Mouse (Mus musculus): ENCODE data around the gene Iqgap2. TPM values are rescaled to one million over a fixed set of nuclear protein-coding genes. Genes with fewer than 3 reads are reported as not detected.

The Iqgap2 gene
- polyA plus RNA-seq, 1 experiment = 2.4 TPM

DNA sequence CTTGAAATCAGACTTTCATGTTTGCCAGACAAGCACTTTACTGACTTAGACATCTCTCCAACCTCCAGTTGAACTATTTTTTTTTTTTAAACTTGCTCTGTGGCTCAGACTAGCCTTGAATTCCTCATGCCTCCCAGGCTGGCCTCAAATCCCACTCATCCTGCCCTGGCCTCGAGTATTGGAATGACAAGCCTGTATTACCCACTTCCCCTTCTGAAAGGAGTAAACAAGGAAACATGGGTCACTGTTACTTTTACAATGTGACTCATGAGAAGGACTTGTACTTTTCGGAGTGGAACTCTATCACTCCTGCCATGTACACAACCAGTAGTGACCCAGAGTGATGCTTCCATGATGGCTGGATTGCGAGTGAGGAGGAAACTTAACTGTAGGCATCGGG lies 3.6 kb downstream of the Iqgap2 start:
- Histone ChIP-seq H3K4me1 (ENCODE audit: control insufficient read depth, insufficient read depth, low read length) (no peaks in the 10 kb centered on the region), H3K4me3 (replicated peaks; ENCODE audit: extremely low read depth, low read depth, low read length) (no peak overlapping the region)
- 58% methylated on average over 4 of the region's 4 CpGs for WGBS
- no peak for DNase-seq
- TF ChIP-seq POLR2A (IDR thresholded peaks at IDR 0.05; ENCODE audit: borderline replicate concordance, extremely low read depth, low read depth, low read length) = no peak
- no peak for TF ChIP-seq CTCF (IDR thresholded peaks at IDR 0.05; ENCODE audit: insufficient read depth, low read length)

DNA sequence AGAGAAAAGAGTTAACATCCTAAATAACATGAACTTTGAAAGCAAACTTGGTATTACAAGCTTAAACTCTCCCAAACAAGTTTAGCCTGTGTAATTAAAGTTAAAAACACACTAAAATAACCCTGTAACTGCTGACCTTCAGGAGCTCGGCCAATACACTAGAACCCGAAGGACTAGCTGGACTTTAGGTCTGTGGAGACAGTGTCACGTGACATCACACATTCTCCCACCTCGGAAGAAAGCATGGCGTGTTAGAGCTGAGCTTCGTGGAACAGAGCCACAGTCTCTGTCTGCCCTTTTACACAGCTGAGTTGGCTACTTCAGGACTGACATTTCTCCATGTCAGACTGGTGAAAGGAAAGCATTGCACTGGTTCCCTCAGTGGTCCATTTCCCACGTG lies 4.3 kb downstream of the Iqgap2 start:
- no peak overlapping the region for H3K4me3 ChIP-seq (replicated peaks; ENCODE audit: extremely low read depth, low read depth, low read length)

DNA sequence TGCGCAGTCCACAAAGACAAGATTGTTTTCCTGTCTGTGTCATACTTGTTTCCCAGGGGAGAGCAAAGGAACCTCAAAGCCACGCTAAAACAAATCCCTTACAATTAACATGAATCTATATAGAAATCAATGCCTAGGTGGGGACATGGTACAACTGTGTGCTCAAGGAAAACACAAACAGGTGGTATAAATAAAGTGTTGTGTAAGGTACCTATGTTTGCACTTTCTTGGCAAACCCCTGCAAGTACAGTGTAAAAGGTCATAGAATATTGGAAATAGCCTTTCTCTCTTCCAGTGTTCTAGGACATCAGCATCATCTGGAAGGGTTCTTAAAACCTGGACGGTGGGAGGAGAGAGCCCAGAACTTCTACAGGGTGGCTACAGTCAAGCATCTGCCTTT lies 7.3 kb downstream of the Iqgap2 start:
- WGBS = 80% methylated on average over 3 of the region's 3 CpGs
- no peak for TF ChIP-seq POLR2A (IDR thresholded peaks at IDR 0.05; ENCODE audit: borderline replicate concordance, extremely low read depth, low read depth, low read length)
- no peak for TF ChIP-seq CTCF (IDR thresholded peaks at IDR 0.05; ENCODE audit: insufficient read depth, low read length)

More for the DNA sequence above, 4.3 kb downstream of the Iqgap2 start:
- no peaks in the 10 kb centered on the region for H3K4me1 ChIP-seq (ENCODE audit: control insufficient read depth, insufficient read depth, low read length)
- WGBS = 86% methylated on average over 7 of the region's 7 CpGs
- TF ChIP-seq POLR2A (IDR thresholded peaks at IDR 0.05; ENCODE audit: borderline replicate concordance, extremely low read depth, low read depth, low read length) = no peak
- TF ChIP-seq CTCF (IDR thresholded peaks at IDR 0.05; ENCODE audit: insufficient read depth, low read length) = no peak
- no peak for DNase-seq

DNA sequence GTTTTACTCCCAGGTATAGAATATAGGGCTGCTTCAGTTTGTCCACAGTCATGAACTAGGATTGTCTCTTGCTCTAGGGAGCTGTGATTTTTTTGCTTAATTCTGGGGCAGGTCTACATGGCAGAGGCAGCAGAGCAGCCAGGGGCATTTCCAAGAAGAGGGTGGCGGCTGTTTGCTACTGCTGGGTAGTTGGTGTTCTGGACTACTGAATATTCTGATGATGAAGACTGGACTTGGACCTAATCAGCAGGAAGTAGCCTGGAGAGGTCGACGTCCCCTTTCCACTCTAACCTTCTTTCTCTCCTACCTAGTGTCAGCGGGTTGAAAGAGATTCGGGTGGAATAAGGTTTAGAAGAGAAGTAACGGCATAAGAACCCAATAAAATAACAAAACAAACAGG lies 9.7 kb downstream of the Iqgap2 start:
- DNase-seq = no peak
- Histone ChIP-seq H3K4me1 (ENCODE audit: control insufficient read depth, insufficient read depth, low read length) (no peaks in the 10 kb centered on the region), H3K4me3 (replicated peaks; ENCODE audit: extremely low read depth, low read depth, low read length) (no peak overlapping the region)
- 85% methylated on average over 6 of the region's 6 CpGs for WGBS
- no peak for TF ChIP-seq CTCF (IDR thresholded peaks at IDR 0.05; ENCODE audit: insufficient read depth, low read length)
- no peak for TF ChIP-seq POLR2A (IDR thresholded peaks at IDR 0.05; ENCODE audit: borderline replicate concordance, extremely low read depth, low read depth, low read length)

More for the DNA sequence above, 7.3 kb downstream of the Iqgap2 start:
- Histone ChIP-seq H3K4me3 (replicated peaks; ENCODE audit: extremely low read depth, low read depth, low read length) (no peak overlapping the region), H3K4me1 (ENCODE audit: control insufficient read depth, insufficient read depth, low read length) (no peaks in the 10 kb centered on the region)
- no peak for DNase-seq

DNA sequence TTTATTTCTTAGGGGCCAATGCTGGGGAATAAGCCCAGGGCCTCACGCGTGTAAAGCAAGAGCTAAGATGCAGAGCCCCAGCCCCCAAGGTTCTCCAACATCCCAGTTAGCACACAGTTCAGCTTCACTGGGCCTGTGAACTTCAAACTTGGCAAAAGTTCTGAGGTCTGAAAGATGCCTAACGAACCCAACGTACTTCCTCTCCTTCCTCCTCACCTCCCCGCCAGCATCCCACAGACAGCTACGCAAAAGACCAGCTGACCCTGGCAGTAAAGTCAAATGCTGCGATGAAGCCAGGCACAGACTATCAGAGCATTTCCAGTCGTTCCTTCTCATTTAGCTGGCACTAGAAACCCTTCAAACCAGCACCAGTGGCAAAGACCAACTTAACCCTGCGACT lies 10.3 kb downstream of the Iqgap2 start:
- TF ChIP-seq CTCF (IDR thresholded peaks at IDR 0.05; ENCODE audit: insufficient read depth, low read length) = no peak
- TF ChIP-seq POLR2A (IDR thresholded peaks at IDR 0.05; ENCODE audit: borderline replicate concordance, extremely low read depth, low read depth, low read length) = no peak
- no peaks in the 10 kb centered on the region for H3K4me1 ChIP-seq (ENCODE audit: control insufficient read depth, insufficient read depth, low read length)
- no peak overlapping the region for H3K4me3 ChIP-seq (replicated peaks; ENCODE audit: extremely low read depth, low read depth, low read length)
- no peak for DNase-seq
- WGBS = 77% methylated on average over 9 of the region's 9 CpGs

DNA sequence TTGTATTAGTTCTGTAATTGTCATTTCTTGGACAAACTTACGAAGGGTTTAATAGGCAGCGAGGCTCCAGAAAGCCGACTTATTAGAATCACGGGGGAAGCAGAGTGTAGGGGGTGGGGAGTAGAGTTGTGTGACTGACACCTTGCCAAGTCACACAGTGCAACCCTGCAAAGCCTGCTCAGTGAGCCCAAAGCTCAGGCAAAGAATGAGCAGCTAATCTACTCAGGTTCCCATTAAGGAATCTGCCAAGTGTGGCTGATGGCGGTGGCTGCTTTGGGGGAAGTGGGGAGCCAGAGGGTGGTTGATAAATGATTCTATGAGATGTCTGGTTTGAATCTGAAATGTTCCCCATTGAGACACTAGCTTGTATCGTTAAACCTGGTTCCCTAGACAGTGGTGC lies 11.1 kb downstream of the Iqgap2 start:
- 69% methylated on average over 6 of the region's 6 CpGs for WGBS
- Histone ChIP-seq H3K4me1 (ENCODE audit: control insufficient read depth, insufficient read depth, low read length) (no peaks in the 10 kb centered on the region), H3K4me3 (replicated peaks; ENCODE audit: extremely low read depth, low read depth, low read length) (no peak overlapping the region)
- TF ChIP-seq CTCF (IDR thresholded peaks at IDR 0.05; ENCODE audit: insufficient read depth, low read length) (no peak), POLR2A (IDR thresholded peaks at IDR 0.05; ENCODE audit: borderline replicate concordance, extremely low read depth, low read depth, low read length) (no peak)
- DNase-seq = no peak

DNA sequence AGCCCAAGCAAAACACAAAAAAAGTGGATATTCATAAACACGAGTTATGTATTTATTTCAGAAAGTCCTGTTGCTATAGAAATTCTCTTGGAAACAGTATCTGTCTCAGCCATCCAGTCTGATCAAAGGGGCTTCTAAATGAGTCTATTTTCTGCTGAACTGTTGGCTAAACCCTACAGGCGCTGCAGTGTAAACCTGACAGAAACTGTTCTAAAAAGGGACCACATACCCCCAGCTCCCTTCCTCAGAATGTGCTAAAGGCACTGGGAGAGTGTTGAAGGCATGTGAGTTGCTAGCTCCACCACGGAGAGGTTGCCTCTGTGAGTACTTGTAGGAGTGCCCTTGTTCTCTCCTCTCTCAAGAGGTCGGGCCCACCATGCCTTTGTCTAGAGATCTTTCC lies 19.7 kb downstream of the Iqgap2 start:
- DNase-seq = no peak
- WGBS = 66% methylated on average over 4 of the region's 4 CpGs
- no peaks in the 10 kb centered on the region for H3K4me1 ChIP-seq (ENCODE audit: control insufficient read depth, insufficient read depth, low read length)
- H3K4me3 ChIP-seq (replicated peaks; ENCODE audit: extremely low read depth, low read depth, low read length) = no peak overlapping the region
- TF ChIP-seq POLR2A (IDR thresholded peaks at IDR 0.05; ENCODE audit: borderline replicate concordance, extremely low read depth, low read depth, low read length) (no peak), CTCF (IDR thresholded peaks at IDR 0.05; ENCODE audit: insufficient read depth, low read length) (no peak)

DNA sequence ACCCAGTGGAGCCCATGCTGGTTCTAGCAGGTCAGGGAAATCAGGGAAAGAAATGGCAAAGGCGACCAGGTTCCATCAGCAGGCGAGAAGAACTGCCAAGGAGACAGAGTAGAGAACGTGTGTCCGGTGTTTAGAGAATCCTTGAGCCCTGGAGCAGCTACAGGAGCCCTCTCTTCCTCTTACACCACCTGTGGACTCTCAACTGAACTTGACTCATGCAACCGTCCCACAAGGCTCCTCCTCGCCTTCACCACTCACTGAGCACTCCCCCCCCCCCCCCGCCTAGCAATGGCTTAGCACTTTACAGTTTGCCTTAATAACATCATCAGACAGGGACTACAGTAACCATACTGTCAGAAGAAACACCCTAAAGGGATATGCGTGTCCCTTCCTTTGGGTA lies 21.1 kb downstream of the Iqgap2 start:
- 82% methylated on average over 8 of the region's 8 CpGs for WGBS

DNA sequence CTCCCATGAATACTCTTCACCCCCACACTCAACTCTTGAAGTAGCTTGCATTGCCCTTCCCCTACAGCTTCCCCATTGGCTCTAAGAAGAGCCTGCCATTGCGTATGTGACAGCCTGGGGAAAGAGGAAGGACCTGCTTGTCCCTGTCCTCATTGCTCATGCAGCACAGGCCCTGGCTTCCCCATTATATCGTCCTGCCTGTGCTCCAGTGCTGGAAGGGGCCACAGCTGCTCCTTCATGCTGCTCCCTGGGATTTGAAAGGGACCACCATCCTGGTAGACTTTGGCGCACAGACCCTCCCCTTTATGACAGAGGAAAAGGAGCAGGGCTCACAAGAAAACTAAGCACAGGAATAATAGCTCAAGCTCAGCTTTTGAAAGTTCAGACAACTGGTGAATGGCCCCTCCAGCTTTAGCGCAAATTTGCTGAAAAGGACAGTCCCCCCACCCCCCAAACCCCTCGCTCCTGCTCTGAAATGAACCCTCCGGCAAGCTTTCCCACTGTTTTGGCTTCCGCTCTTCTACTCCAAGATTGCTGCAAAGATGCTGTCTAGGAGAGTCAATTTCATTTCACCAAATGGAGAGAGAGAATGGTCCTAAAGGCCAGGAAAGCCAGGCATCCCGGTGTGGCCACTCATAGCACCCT lies 22.7 kb downstream of the Iqgap2 start:
- no peak for TF ChIP-seq CTCF (IDR thresholded peaks at IDR 0.05; ENCODE audit: insufficient read depth, low read length)
- TF ChIP-seq POLR2A (IDR thresholded peaks at IDR 0.05; ENCODE audit: borderline replicate concordance, extremely low read depth, low read depth, low read length) = no peak
- no peak for DNase-seq
- Histone ChIP-seq H3K4me3 (replicated peaks; ENCODE audit: extremely low read depth, low read depth, low read length) (no peak overlapping the region), H3K4me1 (ENCODE audit: control insufficient read depth, insufficient read depth, low read length) (no peaks in the 10 kb centered on the region)
- WGBS = 75% methylated on average over 8 of the region's 8 CpGs

More for the DNA sequence above, 21.1 kb downstream of the Iqgap2 start:
- Histone ChIP-seq H3K4me3 (replicated peaks; ENCODE audit: extremely low read depth, low read depth, low read length) (no peak overlapping the region), H3K4me1 (ENCODE audit: control insufficient read depth, insufficient read depth, low read length) (no peaks in the 10 kb centered on the region)
- TF ChIP-seq POLR2A (IDR thresholded peaks at IDR 0.05; ENCODE audit: borderline replicate concordance, extremely low read depth, low read depth, low read length) = no peak
- no peak for DNase-seq

DNA sequence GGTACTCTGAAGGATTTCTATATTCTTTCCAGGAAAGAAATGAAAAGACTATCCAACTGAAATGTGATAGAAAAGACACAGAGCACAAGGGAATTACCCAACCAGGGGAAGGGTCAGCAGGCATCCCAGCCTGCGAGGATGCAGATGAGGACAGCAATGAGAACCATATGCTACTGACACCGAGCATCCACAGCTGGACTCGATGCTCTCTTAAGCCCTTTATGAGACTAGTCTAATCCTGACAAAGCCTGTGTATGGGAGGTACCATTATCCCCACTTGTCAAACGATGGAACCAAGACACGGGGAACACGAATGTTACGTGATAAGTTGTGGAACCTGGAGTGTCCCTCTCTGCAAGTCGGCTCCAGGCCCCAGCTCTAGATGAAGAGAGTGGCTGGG lies 29.5 kb downstream of the Iqgap2 start:
- H3K4me1 ChIP-seq (ENCODE audit: control insufficient read depth, insufficient read depth, low read length) = no peaks in the 10 kb centered on the region
- no peak for TF ChIP-seq POLR2A (IDR thresholded peaks at IDR 0.05; ENCODE audit: borderline replicate concordance, extremely low read depth, low read depth, low read length)
- no peak for TF ChIP-seq CTCF (IDR thresholded peaks at IDR 0.05; ENCODE audit: insufficient read depth, low read length)

More for the DNA sequence above, 29.5 kb downstream of the Iqgap2 start:
- no peak overlapping the region for H3K4me3 ChIP-seq (replicated peaks; ENCODE audit: extremely low read depth, low read depth, low read length)
- WGBS = 86% methylated on average over 8 of the region's 8 CpGs
- DNase-seq = no peak
